Mouse (Mus musculus): ENCODE data around the gene Dach1.

Gene Dach1

GRCm38 (mm10) chr14:97855345-97855744, 314.2 kb downstream of the Dach1 start:
- DNase-seq (ENCODE audit: low spot score in 2 of 2), result no peak

GRCm38 (mm10) chr14:97850486-97850885, 319.1 kb downstream of the Dach1 start:
- DNase-seq (ENCODE audit: low spot score in 2 of 2), result no peak

- DNase-seq (ENCODE audit: low spot score in 2 of 2), result no peak
These were observed 321.9 kb downstream of the Dach1 start for GRCm38 (mm10) chr14:97847641-97848040.

GRCm38 (mm10) chr14:97839275-97839674, 330.3 kb downstream of the Dach1 start:
- no peak for DNase-seq (ENCODE audit: low spot score in 2 of 2)

- no peak for DNase-seq (ENCODE audit: low spot score in 2 of 2)
These were observed 339.7 kb downstream of the Dach1 start for GRCm38 (mm10) chr14:97829865-97830264.

- DNase-seq (ENCODE audit: low spot score in 2 of 2), result no peak
These were observed 354.9 kb downstream of the Dach1 start for GRCm38 (mm10) chr14:97814555-97815175.

GRCm38 (mm10) chr14:97813557-97813956, 356.0 kb downstream of the Dach1 start:
- no peak for DNase-seq (ENCODE audit: low spot score in 2 of 2)

GRCm38 (mm10) chr14:97795385-97795952, 374.1 kb downstream of the Dach1 start:
- DNase-seq (ENCODE audit: low spot score in 2 of 2), result no peak

GRCm38 (mm10) chr14:97774135-97774767, 395.3 kb downstream of the Dach1 start:
- no peak for DNase-seq (ENCODE audit: low spot score in 2 of 2)

- no peak for DNase-seq (ENCODE audit: low spot score in 2 of 2)
These were observed 415.2 kb downstream of the Dach1 start for GRCm38 (mm10) chr14:97754400-97754799.

- no peak for DNase-seq (ENCODE audit: low spot score in 2 of 2)
These were observed 415.6 kb downstream of the Dach1 start for GRCm38 (mm10) chr14:97753973-97754372.

- no peak for DNase-seq (ENCODE audit: low spot score in 2 of 2)
These were observed 426.3 kb downstream of the Dach1 start for GRCm38 (mm10) chr14:97743252-97743651.

GRCm38 (mm10) chr14:97742785-97743184, 426.8 kb downstream of the Dach1 start:
- DNase-seq (ENCODE audit: low spot score in 2 of 2), result no peak

All from spleen, postnatal 14 days (tissue).